Mouse (Mus musculus): Measurements from ENCODE around the gene Padi1. TPM values are rescaled to one million over a fixed set of nuclear protein-coding genes. Genes with fewer than 3 reads are reported as not detected.
A peak's percentile ranks its signal among the peaks of the same experiment; 100 is the strongest.

Gene Padi1
- polyA plus RNA-seq, 1 experiment from 2014 or later, result 0.19 TPM

GRCm38 (mm10) chr4:140792584-140792983 lies 53.0 kb downstream of the Padi1 start:
- no peak for ATAC-seq (ENCODE audit: low FRiP score)
- WGBS, result 91% methylated on average over 7 of the region's 7 CpGs

GRCm38 (mm10) chr4:140791071-140791470 lies 54.5 kb downstream of the Padi1 start:
- WGBS, result 79% methylated on average over 16 of the region's 16 CpGs
- H3K9ac ChIP-seq, result no peak overlapping the region
- H3K4me1 ChIP-seq, result 0 out of 2 replicates have a peak, but pooled peaks cover 2% of the 10 kb centered on the region
- no peaks in the 10 kb centered on the region for H3K36me3 ChIP-seq
- no peak overlapping the region for H3K27ac ChIP-seq
- no peak for ATAC-seq (ENCODE audit: low FRiP score)
- no peak overlapping the region for H3K4me2 ChIP-seq (replicated peaks)
- no peak overlapping the region for H3K4me3 ChIP-seq
- H3K27me3 ChIP-seq, result 0 out of 2 replicates have a peak, but pooled peaks cover 5% of the 10 kb centered on the region
- H3K9me3 ChIP-seq (replicated peaks), result no peaks in the 10 kb centered on the region

More at GRCm38 (mm10) chr4:140792584-140792983, 53.0 kb downstream of the Padi1 start:
- Histone ChIP-seq H3K27ac (no peak overlapping the region), H3K27me3 (0 out of 2 replicates have a peak, but pooled peaks cover 5% of the 10 kb centered on the region), H3K4me1 (0 out of 2 replicates have a peak, but pooled peaks cover 2% of the 10 kb centered on the region), H3K4me3 (no peak overlapping the region), H3K9me3 (replicated peaks) (no peaks in the 10 kb centered on the region), H3K9ac (no peak overlapping the region), H3K4me2 (replicated peaks) (no peak overlapping the region), H3K36me3 (no peaks in the 10 kb centered on the region)

- Histone ChIP-seq H3K36me3 (no peaks in the 10 kb centered on the region), H3K9ac (no peak overlapping the region), H3K4me3 (no peak overlapping the region), H3K27ac (no peak overlapping the region), H3K4me1 (0 out of 2 replicates have a peak, but pooled peaks cover 2% of the 10 kb centered on the region), H3K9me3 (replicated peaks) (no peaks in the 10 kb centered on the region), H3K27me3 (0 out of 2 replicates have a peak, but pooled peaks cover 5% of the 10 kb centered on the region), H3K4me2 (replicated peaks) (no peak overlapping the region)
- no peak for ATAC-seq (ENCODE audit: low FRiP score)
- 91% methylated on average over 4 of the region's 4 CpGs for WGBS
Measured at GRCm38 (mm10) chr4:140789983-140790382, 55.6 kb downstream of the Padi1 start.

GRCm38 (mm10) chr4:140788983-140789382 lies 56.6 kb downstream of the Padi1 start:
- no peak for ATAC-seq (ENCODE audit: low FRiP score)
- Histone ChIP-seq H3K4me2 (replicated peaks) (no peak overlapping the region), H3K4me1 (no peaks in the 10 kb centered on the region), H3K9me3 (replicated peaks) (no peaks in the 10 kb centered on the region), H3K27ac (no peak overlapping the region), H3K9ac (no peak overlapping the region), H3K4me3 (no peak overlapping the region), H3K27me3 (0 out of 2 replicates have a peak, but pooled peaks cover 5% of the 10 kb centered on the region), H3K36me3 (no peaks in the 10 kb centered on the region)
- 51% methylated on average over 6 of the region's 6 CpGs for WGBS

- H3K9me3 ChIP-seq (replicated peaks), result no peaks in the 10 kb centered on the region
- 85% methylated on average over 6 of the region's 6 CpGs for WGBS
- H3K4me2 ChIP-seq (replicated peaks), result no peak overlapping the region
- no peaks in the 10 kb centered on the region for H3K27me3 ChIP-seq
- H3K36me3 ChIP-seq, result no peaks in the 10 kb centered on the region
- H3K4me1 ChIP-seq, result no peaks in the 10 kb centered on the region
- H3K27ac ChIP-seq, result no peak overlapping the region
- H3K4me3 ChIP-seq, result no peak overlapping the region
- no peak overlapping the region for H3K9ac ChIP-seq
- ATAC-seq (ENCODE audit: low FRiP score), result no peak
Measured at GRCm38 (mm10) chr4:140788264-140788663, 57.3 kb downstream of the Padi1 start.

- no peak overlapping the region for H3K4me2 ChIP-seq (replicated peaks)
- no peak overlapping the region for H3K9ac ChIP-seq
- no peak overlapping the region for H3K27ac ChIP-seq
- H3K4me1 ChIP-seq, result no peaks in the 10 kb centered on the region
- WGBS, result 69% methylated on average over 4 of the region's 4 CpGs
- no peak overlapping the region for H3K4me3 ChIP-seq
- H3K9me3 ChIP-seq (replicated peaks), result no peaks in the 10 kb centered on the region
- ATAC-seq (ENCODE audit: low FRiP score), result no peak
- no peaks in the 10 kb centered on the region for H3K36me3 ChIP-seq
- H3K27me3 ChIP-seq, result no peaks in the 10 kb centered on the region
Measured at GRCm38 (mm10) chr4:140787414-140787813, 58.2 kb downstream of the Padi1 start.

- 79% methylated on average over 5 of the region's 5 CpGs for WGBS
- no peak overlapping the region for H3K4me3 ChIP-seq
- ATAC-seq (ENCODE audit: low FRiP score), result no peak
Measured at GRCm38 (mm10) chr4:140785217-140785616, 60.4 kb downstream of the Padi1 start.

GRCm38 (mm10) chr4:140784292-140784945 lies 61.2 kb downstream of the Padi1 start:
- ATAC-seq (ENCODE audit: low FRiP score), result no peak
- H3K36me3 ChIP-seq, result no peaks in the 10 kb centered on the region
- no peak overlapping the region for H3K4me3 ChIP-seq
- no peaks in the 10 kb centered on the region for H3K9me3 ChIP-seq (replicated peaks)
- no peak overlapping the region for H3K9ac ChIP-seq
- 98% methylated on average over 9 of the region's 9 CpGs for WGBS
- H3K27me3 ChIP-seq, result no peaks in the 10 kb centered on the region
- no peak overlapping the region for H3K27ac ChIP-seq
- H3K4me2 ChIP-seq (replicated peaks), result no peak overlapping the region
- H3K4me1 ChIP-seq, result 0 out of 2 replicates have a peak, but pooled peaks cover 5% of the 10 kb centered on the region

More at GRCm38 (mm10) chr4:140785217-140785616, 60.4 kb downstream of the Padi1 start:
- no peaks in the 10 kb centered on the region for H3K9me3 ChIP-seq (replicated peaks)
- H3K27ac ChIP-seq, result no peak overlapping the region
- H3K27me3 ChIP-seq, result no peaks in the 10 kb centered on the region
- H3K36me3 ChIP-seq, result no peaks in the 10 kb centered on the region
- no peaks in the 10 kb centered on the region for H3K4me1 ChIP-seq
- H3K9ac ChIP-seq, result no peak overlapping the region
- no peak overlapping the region for H3K4me2 ChIP-seq (replicated peaks)

- ATAC-seq (ENCODE audit: low FRiP score), result no peak
- Histone ChIP-seq H3K27ac (no peak overlapping the region), H3K4me2 (replicated peaks) (no peak overlapping the region), H3K4me3 (no peak overlapping the region), H3K4me1 (0 out of 2 replicates have a peak, but pooled peaks cover 9% of the 10 kb centered on the region), H3K27me3 (no peaks in the 10 kb centered on the region), H3K9me3 (replicated peaks) (no peaks in the 10 kb centered on the region), H3K9ac (no peak overlapping the region), H3K36me3 (no peaks in the 10 kb centered on the region)
- 89% methylated on average over 9 of the region's 9 CpGs for WGBS
Measured at GRCm38 (mm10) chr4:140782821-140783220, 62.8 kb downstream of the Padi1 start.

GRCm38 (mm10) chr4:140780507-140780906 lies 65.1 kb downstream of the Padi1 start:
- H3K36me3 ChIP-seq, result no peaks in the 10 kb centered on the region
- 82% methylated on average over 14 of the region's 14 CpGs for WGBS
- no peak overlapping the region for H3K27ac ChIP-seq
- H3K27me3 ChIP-seq, result no peaks in the 10 kb centered on the region
- no peak overlapping the region for H3K4me2 ChIP-seq (replicated peaks)
- H3K9ac ChIP-seq, result no peak overlapping the region
- H3K9me3 ChIP-seq (replicated peaks), result no peaks in the 10 kb centered on the region
- no peak for ATAC-seq (ENCODE audit: low FRiP score)
- H3K4me3 ChIP-seq, result no peak overlapping the region
- 0 out of 2 replicates have a peak, but pooled peaks cover 9% of the 10 kb centered on the region for H3K4me1 ChIP-seq

GRCm38 (mm10) chr4:140779803-140780397 lies 65.7 kb downstream of the Padi1 start:
- H3K9me3 ChIP-seq (replicated peaks), result no peaks in the 10 kb centered on the region
- 52% methylated on average over 19 of the region's 19 CpGs for WGBS
- no peaks in the 10 kb centered on the region for H3K36me3 ChIP-seq
- H3K27me3 ChIP-seq, result no peaks in the 10 kb centered on the region
- peak; percentile 64 for ATAC-seq (ENCODE audit: low FRiP score)
- no peak overlapping the region for H3K9ac ChIP-seq
- H3K4me1 ChIP-seq, result 0 out of 2 replicates have a peak, but pooled peaks cover 9% of the 10 kb centered on the region
- H3K4me2 ChIP-seq (replicated peaks), result no peak overlapping the region
- no peak overlapping the region for H3K27ac ChIP-seq
- no peak overlapping the region for H3K4me3 ChIP-seq

GRCm38 (mm10) chr4:140776623-140777022 lies 69.0 kb downstream of the Padi1 start:
- 0 out of 2 replicates have a peak, but pooled peaks cover 9% of the 10 kb centered on the region for H3K4me1 ChIP-seq
- no peaks in the 10 kb centered on the region for H3K27me3 ChIP-seq
- H3K4me2 ChIP-seq (replicated peaks), result no peak overlapping the region
- H3K36me3 ChIP-seq, result no peaks in the 10 kb centered on the region
- WGBS, result 70% methylated on average over 13 of the region's 13 CpGs
- no peak overlapping the region for H3K9ac ChIP-seq
- no peaks in the 10 kb centered on the region for H3K9me3 ChIP-seq (replicated peaks)
- H3K4me3 ChIP-seq, result no peak overlapping the region
- no peak overlapping the region for H3K27ac ChIP-seq
- no peak for ATAC-seq (ENCODE audit: low FRiP score)
